Mouse (Mus musculus) hindbrain, embryonic 11.5 days (tissue): ENCODE data around the gene Bpifa1. TPM values are rescaled to one million over a fixed set of nuclear protein-coding genes. Genes with fewer than 3 reads are reported as not detected.

Source experiments
- ATAC-seq: fragments of 200-750 bp; cut with Nextera tagmentation; 2 replicates; pipeline ENCODE4 v1.8.0; 2017; ENCODE audit warnings: mild to moderate bottlenecking, moderate TSS enrichment, moderate library complexity; ENCODE audit not compliant: low FRiP score
- DNase-seq: peaks from one replicate; pipeline ENCODE4 v3.0.0-alpha.2; 2015; ENCODE audit warnings: low spot score
- H3K27ac ChIP-seq: fragments of 300-500 bp; sonication (generic); 2 replicates; pipeline ENCODE4 v1.5.1; 2014; ENCODE audit warnings: mild to moderate bottlenecking, low read depth, low read length
- H3K27me3 ChIP-seq: fragments of 300-500 bp; sonication (generic); 2 replicates; pipeline ENCODE4 v1.6.1; 2014; ENCODE audit warnings: mild to moderate bottlenecking, low read length, moderate library complexity, mixed read lengths; ENCODE audit not compliant: control insufficient read depth, insufficient read depth
- H3K36me3 ChIP-seq: fragments of 300-500 bp; sonication (generic); 2 replicates; pipeline ENCODE4 v1.6.1; 2014; ENCODE audit warnings: mild to moderate bottlenecking, low read length, moderate library complexity, mixed read lengths; ENCODE audit not compliant: control insufficient read depth, insufficient read depth
- H3K4me1 ChIP-seq: fragments of 300-500 bp; sonication (generic); replicated peaks from 2 replicates; pipeline ENCODE4 v1.6.1; 2014; ENCODE audit warnings: low read length, mixed read lengths; ENCODE audit not compliant: control insufficient read depth, insufficient read depth
- H3K4me2 ChIP-seq: fragments of 300-500 bp; sonication (generic); replicated peaks from 2 replicates; pipeline ENCODE4 v1.6.1; 2014; ENCODE audit warnings: mild to moderate bottlenecking, low read depth, low read length
- H3K4me3 ChIP-seq: fragments of 300-500 bp; sonication (generic); 2 replicates; pipeline ENCODE4 v1.5.1; 2014; ENCODE audit warnings: low read depth, low read length
- H3K9ac ChIP-seq: fragments of 300-500 bp; sonication (generic); 2 replicates; pipeline ENCODE4 v1.6.1; 2014; ENCODE audit warnings: low read depth, low read length
- H3K9me3 ChIP-seq: fragments of 300-500 bp; sonication (generic); 2 replicates; pipeline ENCODE4 v1.6.1; 2016; ENCODE audit warnings: low read length; ENCODE audit not compliant: control insufficient read depth
- WGBS: fragments of 180-500 bp; shearing (Covaris S2); extraction: QIAGEN DNeasy Blood & Tissue Kit; methylation state at CpG from one replicate; pipeline ENCODE4 v1.1.7; 2014; 5-methylcytosine and 5-hydroxymethylcytosine counted together
- polyA plus RNA-seq: library from polyadenylated mRNA; unstranded; fragments of >200 nt; fragmentation: Nextera tagmentation; extraction: Ambion mirVana; gene quantifications from 2 replicates; pipeline ENCODE4 v1.2.1, GENCODE M21; 2014

Bpifa1 gene
- polyA plus RNA-seq, 1 experiment from 2014 or later, result not detected

- no peak for DNase-seq
- Histone ChIP-seq H3K36me3 (no peaks in the 10 kb centered on the region), H3K9me3 (no peaks in the 10 kb centered on the region), H3K4me2 (no peak within 1 kb of the TSS), H3K27me3 (no peaks in the 10 kb centered on the region), H3K4me1 (no peaks in the 10 kb centered on the region), H3K4me3 (no peak within 1 kb of the TSS), H3K9ac (no peak within 1 kb of the TSS), H3K27ac (no peak within 1 kb of the TSS)
- WGBS, result 87% methylated on average over 11 of the region's 11 CpGs
- ATAC-seq, result no peak
Measured at GRCm38 (mm10) chr2:154190546-154191258, 48.0 kb downstream of the Bpifa1 start, which contains the start of gene Bpifb1. Gene Bpifb1 (plus strand): TSS chr2:154190818.

GRCm38 (mm10) chr2:154192141-154192540, 49.5 kb downstream of the Bpifa1 start:
- Histone ChIP-seq H3K4me3 (no peak overlapping the region), H3K36me3 (no peaks in the 10 kb centered on the region), H3K27ac (no peak overlapping the region), H3K4me2 (no peak overlapping the region), H3K9me3 (no peaks in the 10 kb centered on the region), H3K9ac (no peak overlapping the region), H3K4me1 (no peaks in the 10 kb centered on the region), H3K27me3 (no peaks in the 10 kb centered on the region)
- WGBS, result 87% methylated on average over 2 of the region's 2 CpGs
- no peak for ATAC-seq
- no peak for DNase-seq

DNA sequence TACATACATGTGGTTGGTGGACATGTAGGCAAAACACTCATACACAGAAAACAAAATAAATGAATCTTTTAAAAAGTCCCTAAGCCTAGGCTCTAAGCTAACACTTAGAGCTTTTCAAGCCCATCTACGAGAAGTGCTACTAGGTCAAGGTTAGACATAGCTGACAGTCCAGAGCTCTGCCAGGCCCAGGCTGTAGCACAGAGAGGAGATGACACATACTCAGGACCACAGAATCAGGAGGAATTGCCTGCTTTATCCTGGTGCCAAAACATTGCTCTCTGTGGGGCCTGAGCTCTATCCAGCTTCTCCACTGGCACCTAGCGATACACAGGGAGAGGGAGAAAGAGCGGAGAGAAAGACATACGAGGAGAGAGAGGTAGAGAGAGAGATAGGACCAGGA, 50.4 kb downstream of the Bpifa1 start:
- WGBS, result 91% methylated on average over 4 of the region's 4 CpGs
- no peak overlapping the region for H3K9ac ChIP-seq
- H3K4me1 ChIP-seq, result no peaks in the 10 kb centered on the region
- no peak overlapping the region for H3K4me2 ChIP-seq
- DNase-seq (no peak), ATAC-seq (no peak)
- H3K27ac ChIP-seq, result no peak overlapping the region
- H3K36me3 ChIP-seq, result no peaks in the 10 kb centered on the region
- no peak overlapping the region for H3K4me3 ChIP-seq
- H3K9me3 ChIP-seq, result no peaks in the 10 kb centered on the region
- no peaks in the 10 kb centered on the region for H3K27me3 ChIP-seq

GRCm38 (mm10) chr2:154193994-154194504, 51.4 kb downstream of the Bpifa1 start:
- DNase-seq, result no peak
- H3K27ac ChIP-seq, result no peak overlapping the region
- 80% methylated on average over 5 of the region's 5 CpGs for WGBS
- H3K4me2 ChIP-seq, result no peak overlapping the region
- H3K27me3 ChIP-seq, result no peaks in the 10 kb centered on the region
- H3K9ac ChIP-seq, result no peak overlapping the region
- no peaks in the 10 kb centered on the region for H3K36me3 ChIP-seq
- no peaks in the 10 kb centered on the region for H3K9me3 ChIP-seq
- H3K4me3 ChIP-seq, result no peak overlapping the region
- ATAC-seq, result no peak
- H3K4me1 ChIP-seq, result no peaks in the 10 kb centered on the region

DNA sequence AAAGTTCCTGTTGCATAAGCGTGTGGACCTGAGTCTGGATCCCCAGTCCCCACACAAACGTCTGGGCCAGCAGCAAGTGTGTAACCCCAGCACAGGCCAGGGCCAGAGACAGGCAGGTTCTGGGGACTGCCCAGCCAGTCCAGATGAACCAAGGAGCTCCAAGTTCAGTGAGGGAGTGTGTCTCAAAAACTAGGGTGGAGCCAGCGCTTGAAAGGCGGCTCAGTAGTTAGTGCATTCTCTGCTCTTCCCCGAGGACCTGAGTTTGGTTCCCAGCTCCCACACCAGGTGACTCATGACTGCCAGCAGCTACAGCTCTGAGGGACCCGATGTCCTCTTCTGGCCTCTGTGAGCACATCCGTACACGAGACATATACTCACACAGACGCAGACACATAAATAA, 54.4 kb downstream of the Bpifa1 start:
- Histone ChIP-seq H3K36me3 (no peaks in the 10 kb centered on the region), H3K27me3 (no peaks in the 10 kb centered on the region), H3K9me3 (no peaks in the 10 kb centered on the region), H3K4me3 (no peak overlapping the region), H3K4me2 (no peak overlapping the region), H3K9ac (no peak overlapping the region), H3K4me1 (no peaks in the 10 kb centered on the region), H3K27ac (no peak overlapping the region)
- DNase-seq (no peak), ATAC-seq (no peak)
- WGBS, result 88% methylated on average over 9 of the region's 9 CpGs

Other genes with a start within 250 kb of the Bpifa1 start
- gene Bpifb6, start 242.5 kb upstream of the Bpifa1 start, polyA plus RNA-seq, result 0.08 TPM in 1 of 2 replicates, not detected in the other
- 0.08 and 0.09 TPM in 2 replicates for gene Bpifb3, start 224.7 kb upstream of the Bpifa1 start, polyA plus RNA-seq
- gene Bpifb4, start 204.7 kb upstream of the Bpifa1 start, polyA plus RNA-seq, result not detected in 2 replicates
- gene Bpifa6, start 167.9 kb upstream of the Bpifa1 start, polyA plus RNA-seq, result not detected in 2 replicates
- gene Bpifa2, start 134.6 kb upstream of the Bpifa1 start, polyA plus RNA-seq, result not detected in 2 replicates
- gene Bpifa3, start 12.5 kb upstream of the Bpifa1 start, polyA plus RNA-seq, result not detected in 2 replicates
- not detected in 2 replicates for gene Bpifa5, start 19.7 kb downstream of the Bpifa1 start, polyA plus RNA-seq
- not detected in 2 replicates for gene Bpifb1, start 47.9 kb downstream of the Bpifa1 start, polyA plus RNA-seq
- 0.50 TPM in 1 of 2 replicates, not detected in the other for gene Bpifb5, start 80.9 kb downstream of the Bpifa1 start, polyA plus RNA-seq
- not detected in 2 replicates for gene Bpifb9a, start 115.0 kb downstream of the Bpifa1 start, polyA plus RNA-seq
- not detected in 2 replicates for gene Bpifb9b, start 164.3 kb downstream of the Bpifa1 start, polyA plus RNA-seq
- 13.2 and 15.8 TPM in 2 replicates for gene Cdk5rap1, start 230.1 kb downstream of the Bpifa1 start, polyA plus RNA-seq